Mouse (Mus musculus) testis, adult 2 months (tissue): ENCODE data around the gene Shtn1.

Experiments
- CTCF ChIP-seq: fragments of 200-500 bp; IDR thresholded peaks from 2 replicates; pipeline ENCODE4 v1.5.1; 2012; ENCODE audit warnings: low read depth, mild to moderate bottlenecking, inconsistent platforms, low read length, moderate library complexity; ENCODE audit not compliant: control insufficient read depth, insufficient read depth, insufficient replicate concordance
- POLR2A ChIP-seq: fragments of 200-500 bp; IDR thresholded peaks from 2 replicates; pipeline ENCODE4 v1.6.1; 2012; ENCODE audit warnings: low read depth, mild to moderate bottlenecking, inconsistent platforms, low read length, moderate library complexity; ENCODE audit not compliant: control insufficient read depth

DNA sequence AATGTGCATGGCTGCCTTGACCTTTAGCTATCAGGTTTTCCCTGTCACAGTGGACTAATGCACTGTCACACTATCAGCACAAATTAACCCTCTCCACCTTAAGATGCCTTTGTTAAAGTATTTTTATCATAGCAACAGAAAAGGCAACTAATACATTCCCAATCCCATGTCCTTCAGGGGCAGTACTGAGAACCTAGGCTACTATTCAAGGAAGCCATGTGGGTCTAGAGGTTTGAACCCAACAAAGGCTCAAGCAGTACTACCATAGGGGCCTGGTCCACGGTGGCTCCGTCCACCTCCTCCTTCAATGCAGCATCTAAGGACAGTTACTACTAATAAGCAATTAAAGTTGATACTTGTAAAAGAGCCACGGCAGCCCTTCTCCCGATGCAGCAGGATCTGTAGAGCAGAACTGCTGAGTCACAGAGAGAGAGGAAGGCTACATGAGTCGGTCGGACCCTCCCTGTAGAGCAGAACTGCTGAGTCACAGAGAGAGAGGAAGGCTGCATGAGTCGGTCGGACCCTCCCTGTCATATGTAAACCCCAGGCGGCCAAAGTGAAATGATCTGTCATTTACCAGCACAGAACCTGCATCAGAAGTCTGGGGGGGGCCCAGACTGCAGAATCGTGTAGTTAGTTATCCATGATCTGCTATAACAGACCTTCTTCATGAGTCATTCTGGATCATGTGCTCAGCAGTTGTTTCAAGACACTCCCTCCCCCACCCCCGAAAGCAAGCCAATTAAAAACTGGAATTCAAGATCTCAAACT lies 97.3 kb downstream of the Shtn1 start:
- TF ChIP-seq CTCF (no peak), POLR2A (no peak)
